Mouse (Mus musculus) bone marrow, adult 2 months (tissue): ENCODE results near the gene Nrxn2.

ENCODE experiments used
- CTCF ChIP-seq: fragments of 200-500 bp; IDR thresholded peaks from 2 replicates; pipeline ENCODE4 v1.5.1; 2011; ENCODE audit warnings: low read length, control low read depth; ENCODE audit not compliant: control insufficient read depth, insufficient read depth
- POLR2A ChIP-seq: fragments of 200-500 bp; IDR thresholded peaks from 2 replicates; pipeline ENCODE4 v1.6.1; 2011; ENCODE audit warnings: low read depth, mild to moderate bottlenecking, control low read depth, low read length, borderline replicate concordance; ENCODE audit not compliant: control insufficient read depth

DNA sequence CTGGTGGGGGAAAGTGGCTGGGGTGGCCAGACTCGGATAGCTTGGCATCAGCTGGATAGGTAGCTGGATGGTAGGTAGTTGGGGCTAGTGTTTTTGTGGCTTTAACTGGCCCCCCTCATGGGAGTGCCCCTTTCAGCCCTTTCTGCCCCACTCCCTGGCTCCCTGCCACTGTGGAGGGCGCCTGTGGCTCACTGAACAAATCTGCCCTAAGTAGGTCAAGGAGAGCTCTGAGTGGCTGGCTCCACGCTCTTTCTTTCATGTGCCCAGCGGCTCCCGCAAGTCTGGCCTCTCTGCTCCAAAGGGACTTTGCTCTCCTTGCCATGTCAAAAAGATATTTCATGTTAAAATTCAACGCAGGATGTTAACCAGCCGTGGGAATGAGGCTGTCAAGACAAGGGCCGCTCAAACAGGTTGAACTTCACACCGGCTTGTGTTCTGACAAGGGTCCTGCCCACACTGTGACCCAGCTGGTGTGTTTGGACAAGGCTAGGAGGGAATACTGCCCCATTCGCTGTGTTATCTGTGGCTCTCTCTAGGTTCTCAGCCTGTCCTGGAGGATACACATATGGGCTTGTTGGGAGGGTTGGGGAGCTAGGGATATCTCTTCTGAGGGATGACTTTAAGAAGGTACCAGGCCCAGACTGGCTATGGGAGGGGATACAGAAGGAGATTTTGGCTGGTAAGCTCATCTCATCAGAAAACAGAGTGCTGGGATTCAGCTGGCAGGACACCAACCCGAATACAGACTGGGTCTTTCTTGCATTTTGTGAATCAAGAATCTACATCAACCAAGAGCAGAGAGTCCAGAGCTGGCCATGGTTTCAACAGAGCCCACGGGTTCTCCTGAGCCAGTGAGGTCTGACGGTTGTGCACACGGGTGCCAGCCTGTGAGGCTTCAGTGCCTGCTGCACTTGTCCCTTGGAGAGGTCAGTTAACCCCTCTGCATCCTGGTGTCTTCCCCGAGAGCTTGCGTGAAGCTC, 130.2 kb downstream of the Nrxn2 start:
- TF ChIP-seq CTCF (no peak), POLR2A (no peak)
